ENCODE assay signal across 8 mouse cellular contexts in genomic region chr11:51857818-51858527, GRCm38 (mm10). TPM values are rescaled to one million over a fixed set of nuclear protein-coding genes. Genes with fewer than 3 reads are reported as not detected.
DNase-seq lines count a peak whose midpoint lies in the region; ATAC-seq and TF ChIP-seq lines count a peak whose summit lies in the region.

No protein-coding gene starts in this region.

- no peaks in the 10 kb centered on the region for H3K27me3 ChIP-seq in intestine, postnatal 0 days (replicated peaks; ENCODE audit: control insufficient read depth, insufficient read depth, low read length)
- peaks cover 54% of the 10 kb centered on the region for H3K27me3 ChIP-seq in midbrain, embryonic 10.5 days (ENCODE audit: low read depth, poor library complexity, severe bottlenecking)

- WGBS in intestine, postnatal 0 days, result under 1% methylated on average over 33 of the region's 52 CpGs
- WGBS in midbrain, embryonic 10.5 days, result under 1% methylated on average over 52 of the region's 52 CpGs

- intact Hi-C loops in left cerebral cortex, postnatal 36 days (cut with DNase I), result loop anchor here (1.0 to 5.0 kb wide), 7 partner anchors 40 to 504 kb away; partner anchors contain the start of genes Cdkn2aipnl, Ppp2ca, Ube2b and Vdac1

- peak overlapping the region; percentile 84 for H3K4me3 ChIP-seq in intestine, postnatal 0 days (ENCODE audit: low read depth, low read length)
- H3K4me3 ChIP-seq in midbrain, embryonic 10.5 days, result peak overlapping the region; percentile 79

- H3K4me1 ChIP-seq in intestine, postnatal 0 days (replicated peaks; ENCODE audit: control insufficient read depth, insufficient read depth, low read length), result peaks cover 5% of the 10 kb centered on the region; the same call in 1 of the 2 replicates
- peaks cover 58% of the 10 kb centered on the region for H3K4me1 ChIP-seq in midbrain, embryonic 10.5 days

- H3K36me3 ChIP-seq in intestine, postnatal 0 days (ENCODE audit: control insufficient read depth, insufficient read depth), result no peaks in the 10 kb centered on the region
- no peaks in the 10 kb centered on the region for H3K36me3 ChIP-seq in midbrain, embryonic 10.5 days

- peak overlapping the region; percentile 97 for H3K4me2 ChIP-seq in intestine, postnatal 0 days (replicated peaks; ENCODE audit: low read depth)

- peak; percentile 52 for ATAC-seq in granulocyte monocyte progenitor cell, adult 5-6 weeks (replicated peaks; ENCODE audit: poor library complexity, severe bottlenecking)
- peak; percentile 55 for ATAC-seq in intestine, postnatal 0 days

- peak overlapping the region; percentile 96 for H3K27ac ChIP-seq in intestine, postnatal 0 days (ENCODE audit: low read depth, low read length)
- peak overlapping the region; percentile 87 for H3K27ac ChIP-seq in midbrain, embryonic 10.5 days (replicated peaks)

- no peak for TF ChIP-seq CTCF in intestine, postnatal 0 days (IDR thresholded peaks at IDR 0.05; ENCODE audit: low read depth)

- no peaks in the 10 kb centered on the region for H3K9me3 ChIP-seq in intestine, postnatal 0 days (ENCODE audit: control insufficient read depth)
- no peaks in the 10 kb centered on the region for H3K9me3 ChIP-seq in midbrain, embryonic 10.5 days (replicated peaks)

- peak overlapping the region; percentile 81 for H3K9ac ChIP-seq in intestine, postnatal 0 days (ENCODE audit: low read depth, low read length)

- peak; percentile 77 for DNase-seq in adipocyte (ENCODE audit: low spot score)
- peak; percentile 53 for DNase-seq in embryo, embryonic 10 days (ENCODE audit: low spot score)
- peak; percentile 70 to 81 for DNase-seq in left cerebral cortex, postnatal 36 days (ENCODE audit: low spot score in 2 of 2)
- peak; percentile 57 for DNase-seq in midbrain, embryonic 10.5 days (ENCODE audit: low spot score)
- DNase-seq in right cerebral cortex, postnatal 36 days (ENCODE audit: low spot score in 2 of 2), result peak; percentile 59 to 63
- peak; percentile 62 for DNase-seq in yolk sac, embryonic 10.5 days (ENCODE audit: low spot score)

RNA-seq across cellular contexts. Expression of gene Jade2, which starts 0.5 kb away (rescaled TPM):
- 6.3 and 9.3 TPM in 2 replicates for total RNA-seq in granulocyte monocyte progenitor cell, adult 5-6 weeks (2014; fragmentation: Nextera tagmentation)
- total RNA-seq in granulocyte monocyte progenitor cell, adult 5-6 weeks (2017), result 6.6 and 8.5 TPM in 2 replicates
- polyA plus RNA-seq in intestine, postnatal 0 days (2015; fragmentation: Nextera tagmentation; extraction: Ambion mirVana), result 1.7 and 2.1 TPM in 2 replicates
- 10 to 100 TPM; 34.0 to 39.7 TPM for total RNA-seq in left cerebral cortex, postnatal 36 days (2021)
- polyA plus RNA-seq in midbrain, embryonic 10.5 days (2016; fragmentation: Nextera tagmentation; extraction: Ambion mirVana), result 0.41 and 0.47 TPM in 2 replicates

Comparison
In these comparisons a context has a peak if more than half of its experiments do, and no peak if none do; other contexts are left out.
1. Peak in every context shown above with its lines: DNase-seq, ATAC-seq, H3K4me3 ChIP-seq and H3K27ac ChIP-seq.